Mouse (Mus musculus): ENCODE measurements around the gene Dhrs7c.

DNA sequence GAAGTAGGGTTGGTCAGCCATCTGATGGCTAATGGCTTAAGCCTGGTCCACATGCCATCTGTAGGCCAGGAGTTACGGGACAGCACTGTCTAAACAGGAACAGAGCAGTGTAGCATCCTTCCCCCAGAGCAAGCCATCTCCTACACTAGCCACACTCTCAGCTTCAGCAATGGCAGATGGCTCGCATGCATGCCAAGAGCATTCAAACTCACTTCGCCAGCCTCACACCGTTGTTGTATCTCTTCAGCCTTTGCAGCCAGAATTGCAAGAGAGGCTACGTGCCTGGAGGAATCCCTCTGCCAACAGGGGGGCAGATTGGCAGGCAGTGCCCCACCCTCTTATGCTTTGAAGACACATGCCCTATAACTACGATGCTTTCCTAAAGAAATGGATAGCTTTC, 23.6 kb downstream of the Dhrs7c start:
- no peak for TF ChIP-seq CTCF (IDR thresholded peaks at IDR 0.05; ENCODE audit: control insufficient read depth, insufficient read depth, insufficient read length)
- TF ChIP-seq MAX (IDR thresholded peaks at IDR 0.05), result no peak
- TF ChIP-seq MYOD1 (IDR thresholded peaks at IDR 0.05; ENCODE audit: control insufficient read depth, insufficient read length, low read depth), result no peak
- no peak for TF ChIP-seq USF1 (IDR thresholded peaks at IDR 0.05; ENCODE audit: low read depth)

Measured in C2C12 (cell line).